Mouse (Mus musculus): ENCODE data around the gene Spem2. TPM values are rescaled to one million over a fixed set of nuclear protein-coding genes. Genes with fewer than 3 reads are reported as not detected.

The Spem2 gene
- polyA plus RNA-seq, 1 experiment from 2014 or later = not detected

GRCm38 (mm10) chr11:69795983-69796435 is 22.3 kb downstream of the Spem2 start:
- ATAC-seq (no peak), DNase-seq (no peak)
- peak overlapping the region; percentile 51 for H3K4me3 ChIP-seq (ENCODE audit: low read depth, low read length)
- H3K9ac ChIP-seq (replicated peaks) = peak overlapping the region; percentile 56; the same call in 1 of the 2 replicates
- H3K27me3 ChIP-seq (ENCODE audit: insufficient read depth, low read length) = peaks cover 24% of the 10 kb centered on the region
- H3K36me3 ChIP-seq (replicated peaks; ENCODE audit: insufficient read depth, low read length) = no peaks in the 10 kb centered on the region
- H3K4me2 ChIP-seq (ENCODE audit: low read depth, low read length) = peak overlapping the region; percentile 91
- H3K9me3 ChIP-seq (ENCODE audit: low read length) = no peaks in the 10 kb centered on the region
- WGBS (ENCODE audit: insufficient replicate concordance) = 4% methylated on average over 13 of the region's 13 CpGs
- no peak for TF ChIP-seq EP300 (IDR thresholded peaks at IDR 0.05; ENCODE audit: low read depth)
- TF ChIP-seq CTCF (IDR thresholded peaks at IDR 0.05; ENCODE audit: low read depth) = no peak
- H3K4me1 ChIP-seq (ENCODE audit: insufficient read depth) = peaks cover 21% of the 10 kb centered on the region
- no peak overlapping the region for H3K27ac ChIP-seq (ENCODE audit: low read depth)

GRCm38 (mm10) chr11:69795168-69795982 is 22.9 kb downstream of the Spem2 start, which contains the start of gene Chrnb1:
Gene Chrnb1 (minus strand): TSS chr11:69795943.
- H3K36me3 ChIP-seq (replicated peaks; ENCODE audit: insufficient read depth, low read length) = no peaks in the 10 kb centered on the region
- 0 out of 2 replicates have a peak within 1 kb of the TSS, but pooled peaks have one; percentile 13 for H3K27ac ChIP-seq (ENCODE audit: low read depth)
- peaks cover 15% of the 10 kb centered on the region for H3K4me1 ChIP-seq (ENCODE audit: insufficient read depth)
- TF ChIP-seq CTCF (IDR thresholded peaks at IDR 0.05; ENCODE audit: low read depth) (peak; percentile 17), EP300 (IDR thresholded peaks at IDR 0.05; ENCODE audit: low read depth) (no peak)
- H3K4me2 ChIP-seq (ENCODE audit: low read depth, low read length) = peak within 1 kb of the TSS; percentile 91
- peaks cover 18% of the 10 kb centered on the region for H3K27me3 ChIP-seq (ENCODE audit: insufficient read depth, low read length)
- peak; percentile 95 for DNase-seq
- no peaks in the 10 kb centered on the region for H3K9me3 ChIP-seq (ENCODE audit: low read length)
- WGBS (ENCODE audit: insufficient replicate concordance) = under 1% methylated on average over 52 of the region's 52 CpGs
- peak within 1 kb of the TSS; percentile 56 for H3K9ac ChIP-seq (replicated peaks)
- ATAC-seq = peak; percentile 100
- peak within 1 kb of the TSS; percentile 51 for H3K4me3 ChIP-seq (ENCODE audit: low read depth, low read length)

- H3K9ac ChIP-seq (replicated peaks) = no peak overlapping the region
- no peak overlapping the region for H3K4me3 ChIP-seq (ENCODE audit: low read depth, low read length)
- WGBS (ENCODE audit: insufficient replicate concordance) = 63% methylated on average over 5 of the region's 5 CpGs
- TF ChIP-seq CTCF (IDR thresholded peaks at IDR 0.05; ENCODE audit: low read depth) = no peak
- TF ChIP-seq EP300 (IDR thresholded peaks at IDR 0.05; ENCODE audit: low read depth) = no peak
- DNase-seq (no peak), ATAC-seq (no peak)
- no peaks in the 10 kb centered on the region for H3K9me3 ChIP-seq (ENCODE audit: low read length)
- peaks cover 16% of the 10 kb centered on the region for H3K4me1 ChIP-seq (ENCODE audit: insufficient read depth)
- H3K36me3 ChIP-seq (replicated peaks; ENCODE audit: insufficient read depth, low read length) = no peaks in the 10 kb centered on the region
- no peak overlapping the region for H3K4me2 ChIP-seq (ENCODE audit: low read depth, low read length)
- H3K27ac ChIP-seq (ENCODE audit: low read depth) = no peak overlapping the region
- peaks cover 3% of the 10 kb centered on the region for H3K27me3 ChIP-seq (ENCODE audit: insufficient read depth, low read length)
Observed at GRCm38 (mm10) chr11:69793429-69793828, 24.8 kb downstream of the Spem2 start.

GRCm38 (mm10) chr11:69791420-69791819 is 26.8 kb downstream of the Spem2 start:
- Histone ChIP-seq H3K9me3 (ENCODE audit: low read length) (no peaks in the 10 kb centered on the region), H3K4me3 (ENCODE audit: low read depth, low read length) (no peak overlapping the region), H3K27me3 (ENCODE audit: insufficient read depth, low read length) (no peaks in the 10 kb centered on the region; the same call in 1 of the 2 replicates), H3K36me3 (replicated peaks; ENCODE audit: insufficient read depth, low read length) (no peaks in the 10 kb centered on the region), H3K9ac (replicated peaks) (no peak overlapping the region), H3K4me2 (ENCODE audit: low read depth, low read length) (no peak overlapping the region), H3K27ac (ENCODE audit: low read depth) (no peak overlapping the region), H3K4me1 (ENCODE audit: insufficient read depth) (peaks cover 16% of the 10 kb centered on the region)
- WGBS (ENCODE audit: insufficient replicate concordance) = 60% methylated on average over 5 of the region's 5 CpGs
- DNase-seq (no peak), ATAC-seq (no peak)
- TF ChIP-seq EP300 (IDR thresholded peaks at IDR 0.05; ENCODE audit: low read depth) (no peak), CTCF (IDR thresholded peaks at IDR 0.05; ENCODE audit: low read depth) (no peak)

- TF ChIP-seq EP300 (IDR thresholded peaks at IDR 0.05; ENCODE audit: low read depth) (no peak), CTCF (IDR thresholded peaks at IDR 0.05; ENCODE audit: low read depth) (no peak)
- Histone ChIP-seq H3K9me3 (ENCODE audit: low read length) (no peaks in the 10 kb centered on the region), H3K27ac (ENCODE audit: low read depth) (no peak overlapping the region), H3K4me3 (ENCODE audit: low read depth, low read length) (no peak overlapping the region), H3K9ac (replicated peaks) (no peak overlapping the region), H3K4me2 (ENCODE audit: low read depth, low read length) (no peak overlapping the region), H3K4me1 (ENCODE audit: insufficient read depth) (peaks cover 14% of the 10 kb centered on the region), H3K27me3 (ENCODE audit: insufficient read depth, low read length) (no peaks in the 10 kb centered on the region), H3K36me3 (replicated peaks; ENCODE audit: insufficient read depth, low read length) (no peaks in the 10 kb centered on the region)
- peak; percentile 40; the same call in 1 of the 2 replicates for ATAC-seq
- WGBS (ENCODE audit: insufficient replicate concordance) = 56% methylated on average over 5 of the region's 5 CpGs
- DNase-seq = no peak
Observed at GRCm38 (mm10) chr11:69789431-69789830, 28.8 kb downstream of the Spem2 start.

GRCm38 (mm10) chr11:69787306-69787705 is 31.0 kb downstream of the Spem2 start:
- DNase-seq (no peak), ATAC-seq (no peak)
- no peak for TF ChIP-seq CTCF (IDR thresholded peaks at IDR 0.05; ENCODE audit: low read depth)
- TF ChIP-seq EP300 (IDR thresholded peaks at IDR 0.05; ENCODE audit: low read depth) = no peak
- H3K4me2 ChIP-seq (ENCODE audit: low read depth, low read length) = no peak overlapping the region
- 0 out of 2 replicates have a peak, but pooled peaks cover under 1% of the 10 kb centered on the region for H3K27me3 ChIP-seq (ENCODE audit: insufficient read depth, low read length)
- H3K4me3 ChIP-seq (ENCODE audit: low read depth, low read length) = no peak overlapping the region
- H3K36me3 ChIP-seq (replicated peaks; ENCODE audit: insufficient read depth, low read length) = no peaks in the 10 kb centered on the region
- H3K9me3 ChIP-seq (ENCODE audit: low read length) = no peaks in the 10 kb centered on the region
- H3K27ac ChIP-seq (ENCODE audit: low read depth) = no peak overlapping the region
- H3K9ac ChIP-seq (replicated peaks) = no peak overlapping the region
- H3K4me1 ChIP-seq (ENCODE audit: insufficient read depth) = peaks cover 17% of the 10 kb centered on the region
- WGBS (ENCODE audit: insufficient replicate concordance) = 84% methylated on average over 5 of the region's 5 CpGs

Data from liver, postnatal 0 days (tissue).